Mouse (Mus musculus) liver, adult (tissue): Measurements from ENCODE around the gene Slc25a30.

ENCODE experiments used
- GATA4 ChIP-seq: IDR thresholded peaks from 2 replicates; pipeline ENCODE4 v1.6.1; 2014; ENCODE audit warnings: mild to moderate bottlenecking, low read length; ENCODE audit not compliant: insufficient replicate concordance

The Slc25a30 gene

GRCm38 (mm10) chr14:75721977-75722563, 64.8 kb downstream of the Slc25a30 start:
- TF ChIP-seq GATA4: no peak

DNA sequence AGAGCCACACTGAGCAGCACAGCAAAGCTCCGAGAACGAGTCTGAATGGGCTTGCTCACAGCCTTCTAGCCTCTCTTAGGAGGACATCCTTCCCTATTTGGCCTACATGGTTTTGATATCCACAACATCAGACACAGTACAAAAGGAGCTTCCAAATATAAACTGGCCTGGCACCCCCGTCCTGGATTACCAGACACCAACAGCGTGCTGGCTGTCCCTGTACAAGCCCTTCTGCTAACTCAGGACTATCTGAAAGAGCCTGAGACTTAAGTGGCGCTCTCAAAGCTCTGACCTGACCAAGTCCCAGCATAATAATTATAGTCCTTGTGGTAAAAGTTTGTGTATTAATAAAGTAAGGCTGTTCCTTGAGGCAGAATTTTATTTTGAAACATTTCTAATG, 66.7 kb downstream of the Slc25a30 start:
- no peak for TF ChIP-seq GATA4

- TF ChIP-seq GATA4: no peak
Measured at GRCm38 (mm10) chr14:75716410-75716809, 70.4 kb downstream of the Slc25a30 start.

GRCm38 (mm10) chr14:75713661-75714060, 73.2 kb downstream of the Slc25a30 start:
- TF ChIP-seq GATA4: no peak

DNA sequence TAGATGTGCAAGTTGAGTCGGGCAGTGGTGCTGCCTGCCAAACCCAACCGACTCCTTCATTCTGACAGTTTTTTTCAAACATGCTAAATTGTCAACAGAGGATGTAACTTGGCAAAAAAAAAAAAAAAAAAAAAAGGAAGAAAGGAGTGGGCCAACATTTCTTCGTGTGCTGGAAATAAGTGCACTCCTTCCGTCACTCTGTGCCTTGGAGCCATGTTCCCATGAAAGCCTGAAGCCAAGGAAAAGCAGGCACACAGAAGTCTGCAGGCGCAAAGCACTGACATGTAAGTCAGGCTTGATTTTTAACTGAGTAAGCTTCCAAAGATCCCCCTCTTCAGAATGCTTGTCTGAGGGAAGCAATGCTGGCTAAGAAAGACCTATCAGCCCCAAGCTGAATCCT, 74.2 kb downstream of the Slc25a30 start:
- TF ChIP-seq GATA4: no peak

DNA sequence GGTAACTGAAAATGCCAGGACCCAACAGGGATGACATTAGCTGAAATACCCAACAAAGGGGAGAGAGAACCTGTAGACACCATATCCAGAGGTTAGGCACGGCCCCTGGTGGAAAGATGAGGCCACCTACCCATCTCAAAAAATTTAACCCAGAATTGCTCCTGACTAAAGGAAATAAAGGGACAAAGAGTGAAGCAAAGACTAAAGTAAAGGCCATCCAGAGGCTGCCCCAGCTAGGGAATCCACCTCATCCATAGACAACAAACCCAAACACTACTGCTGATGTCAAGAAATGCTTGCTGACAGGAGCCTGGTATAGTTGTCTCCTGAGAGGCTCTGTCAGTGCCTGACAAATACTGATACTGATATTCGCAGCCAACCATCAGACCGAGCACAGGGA, 75.1 kb downstream of the Slc25a30 start:
- no peak for TF ChIP-seq GATA4
